Mouse (Mus musculus) 3T3-L1 (cell line): Measurements from ENCODE around the gene Parg.

Experiments used
- DNase-seq: peaks from one replicate; pipeline ENCODE4 v3.0.0-alpha.2; 2015; ENCODE audit warnings: low read depth, low spot score

Parg gene

GRCm38 (mm10) chr14:32179393-32180195 lies 22.2 kb upstream of the Parg start:
- DNase-seq: no peak

DNA sequence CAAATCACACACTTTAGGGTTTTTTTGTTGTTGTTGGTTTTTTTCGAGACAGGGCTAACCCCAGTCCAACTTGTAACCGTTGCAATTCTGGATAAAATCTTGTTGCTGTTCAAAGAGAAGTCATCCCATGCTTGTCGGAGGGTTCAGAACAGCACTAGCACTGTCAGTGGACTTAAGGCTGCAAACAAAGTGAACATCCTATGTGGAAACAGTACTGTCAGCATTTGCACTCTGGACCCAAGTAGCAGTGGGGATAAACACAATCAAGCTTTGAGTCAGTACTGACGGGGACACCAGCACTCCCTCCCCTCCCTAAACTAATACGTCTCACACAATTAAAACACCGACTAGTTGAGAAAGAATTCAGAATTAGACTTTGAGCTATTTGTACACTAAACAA lies 20.9 kb upstream of the Parg start:
- no peak for DNase-seq

- no peak for DNase-seq
These were observed 17.9 kb upstream of the Parg start for GRCm38 (mm10) chr14:32183846-32184245.

- DNase-seq: no peak
These were observed 10.9 kb upstream of the Parg start for GRCm38 (mm10) chr14:32190627-32191391.

GRCm38 (mm10) chr14:32191926-32192325 lies 9.8 kb upstream of the Parg start:
- DNase-seq: no peak

DNA sequence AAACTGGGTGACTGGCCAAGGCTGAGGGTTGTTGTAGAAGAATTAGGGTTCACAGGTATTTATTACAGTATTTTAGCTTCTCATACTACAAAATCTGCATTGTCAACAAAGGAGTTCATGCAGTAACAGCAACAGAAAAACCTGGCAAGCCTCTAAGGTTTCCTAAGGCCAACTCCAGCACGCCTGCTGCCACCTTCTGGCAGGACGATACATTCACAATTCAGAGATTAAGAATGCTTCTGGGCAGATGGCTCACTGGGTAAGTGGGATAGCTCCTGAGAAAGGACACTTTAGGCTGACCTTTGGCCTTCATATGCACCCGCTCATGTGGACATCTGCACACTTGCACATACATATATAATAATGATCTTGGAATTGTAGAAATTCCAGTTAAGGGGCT lies 9.3 kb upstream of the Parg start:
- DNase-seq: peak; percentile 79

DNA sequence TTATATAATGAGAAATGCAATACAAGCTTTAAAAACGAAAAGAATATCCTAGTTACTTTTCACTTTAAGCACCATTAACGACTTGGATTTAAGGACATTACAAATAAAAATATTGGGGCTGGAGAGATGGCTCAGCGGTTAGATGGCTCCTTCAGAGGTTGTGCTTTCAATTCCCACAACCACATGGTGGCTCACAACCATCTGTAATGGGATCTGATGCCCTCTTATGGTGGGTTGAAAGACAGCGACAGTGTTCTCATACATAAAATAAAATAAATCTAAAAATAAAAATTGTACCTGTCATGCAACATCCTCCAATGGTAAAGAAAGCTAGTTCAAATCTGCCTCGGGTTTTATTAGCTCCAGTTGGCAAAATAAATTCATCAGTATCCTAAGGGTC lies 8.2 kb upstream of the Parg start:
- peak; percentile 62 for DNase-seq

GRCm38 (mm10) chr14:32201354-32201753 lies 395 bp upstream of the Parg start:
- DNase-seq: peak; percentile 54

DNA sequence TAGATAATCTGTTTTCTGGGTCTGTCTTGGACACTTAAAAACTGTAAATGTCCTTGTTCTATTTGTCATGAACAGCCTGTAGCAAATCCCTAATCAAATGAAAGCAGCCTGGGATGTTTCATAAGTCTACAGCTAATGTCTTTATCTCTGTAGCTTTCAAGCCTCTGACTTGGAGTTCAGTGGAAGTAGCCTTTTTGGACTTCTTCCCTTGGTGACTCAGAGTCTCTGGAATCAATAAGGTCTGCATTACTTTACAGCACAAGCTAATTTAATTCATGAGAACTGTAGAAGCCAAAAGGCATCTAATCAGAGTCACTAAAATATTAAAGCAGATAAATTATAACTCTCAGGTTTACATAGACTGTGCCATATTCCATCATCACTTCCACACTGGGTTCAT lies 24.9 kb downstream of the Parg start:
- DNase-seq: peak; percentile 35

DNA sequence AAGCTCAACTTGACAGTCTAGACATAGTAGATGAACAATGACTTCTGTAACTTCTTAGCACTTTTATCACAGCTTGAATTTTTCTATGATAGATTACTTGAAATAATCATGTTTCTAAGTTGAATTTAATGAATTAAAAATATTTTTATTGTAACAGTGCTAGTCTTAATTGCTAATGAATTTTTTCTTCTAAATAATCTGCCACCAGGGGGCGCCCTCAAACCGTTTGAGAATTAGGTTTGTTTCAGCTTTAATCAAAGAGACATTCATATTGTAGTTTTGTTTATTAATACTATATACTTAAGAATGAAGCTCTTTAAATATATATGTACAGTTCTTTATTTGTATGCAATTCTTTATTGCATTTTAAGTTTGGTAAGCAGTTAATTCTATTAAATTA lies 27.2 kb downstream of the Parg start:
- DNase-seq: peak; percentile 71

DNA sequence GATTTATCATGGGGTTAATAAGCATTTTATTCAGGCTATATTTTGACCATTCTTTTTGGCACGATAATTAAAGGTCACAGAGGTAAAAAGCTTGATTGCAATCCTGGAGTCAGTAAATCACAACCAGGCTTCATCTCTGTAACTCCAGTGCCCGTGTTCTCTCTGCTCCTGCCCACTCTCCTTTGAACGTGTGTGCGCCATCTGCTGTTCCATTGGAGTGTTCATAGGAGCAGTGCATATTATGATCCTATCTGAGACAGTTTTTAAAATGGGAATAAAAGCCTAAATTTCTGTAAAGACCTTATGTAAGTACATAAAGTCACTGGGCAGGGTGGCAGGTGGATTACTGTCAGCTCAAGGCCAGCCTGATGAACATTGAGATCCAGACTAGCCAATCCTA lies 40.7 kb downstream of the Parg start:
- DNase-seq: peak; percentile 20

DNA sequence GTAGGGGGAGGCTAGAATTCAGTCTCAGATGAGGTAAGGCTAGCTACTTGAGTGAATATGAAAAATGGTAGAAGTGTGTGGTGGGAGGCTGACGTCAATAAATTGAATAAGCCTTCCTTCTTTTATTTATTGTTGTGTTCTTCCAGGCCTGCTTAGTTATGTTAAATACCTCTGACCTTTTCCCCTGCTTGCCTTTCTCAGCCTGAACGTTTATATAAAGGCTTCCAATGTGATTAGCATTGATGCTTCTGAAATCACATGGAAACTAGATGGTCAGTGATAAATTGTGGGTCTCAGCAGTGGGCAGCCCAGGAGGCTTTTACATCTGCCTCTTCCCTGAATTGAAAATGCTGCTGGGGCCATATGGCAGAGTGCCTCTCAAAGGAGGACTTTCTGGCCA lies 44.3 kb downstream of the Parg start:
- DNase-seq: no peak

DNA sequence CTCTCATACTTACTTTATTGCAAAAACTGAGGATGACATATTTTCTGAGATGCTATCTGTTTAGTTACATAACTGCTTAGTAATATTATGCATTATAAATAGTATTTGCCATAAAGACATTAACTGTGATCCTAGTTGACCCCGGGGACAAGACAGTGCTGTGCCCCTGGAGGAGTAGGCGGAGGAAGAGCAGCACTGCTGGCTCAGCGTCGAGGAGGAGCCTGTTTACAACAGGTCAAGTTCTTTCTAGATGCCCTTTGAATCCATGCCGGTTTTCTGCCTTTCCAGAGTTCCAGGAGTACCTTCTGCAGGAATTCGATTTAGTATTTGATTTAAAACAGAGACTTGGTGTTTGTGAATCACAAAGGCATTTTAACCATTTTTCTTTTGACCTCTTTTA lies 47.9 kb downstream of the Parg start:
- no peak for DNase-seq

DNA sequence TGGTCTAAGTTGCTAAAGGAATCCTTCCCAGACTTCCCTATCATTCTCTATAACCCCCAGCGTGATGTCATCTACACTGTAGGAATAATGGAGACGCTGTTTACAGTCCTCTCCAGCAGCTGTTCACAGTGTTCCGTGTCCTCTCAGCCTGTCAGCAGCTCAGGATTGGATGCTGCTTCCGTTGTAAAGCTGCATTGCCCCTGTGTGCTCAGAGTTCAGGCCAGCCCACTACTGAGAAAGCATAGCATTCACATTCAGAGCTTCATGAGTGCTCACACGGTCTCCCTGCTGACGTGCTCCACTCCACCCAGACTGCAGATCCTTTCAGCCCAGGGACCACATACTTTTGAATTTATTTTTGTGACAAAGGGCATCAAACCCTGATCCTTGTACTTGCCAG lies 59.1 kb downstream of the Parg start:
- DNase-seq: no peak

DNA sequence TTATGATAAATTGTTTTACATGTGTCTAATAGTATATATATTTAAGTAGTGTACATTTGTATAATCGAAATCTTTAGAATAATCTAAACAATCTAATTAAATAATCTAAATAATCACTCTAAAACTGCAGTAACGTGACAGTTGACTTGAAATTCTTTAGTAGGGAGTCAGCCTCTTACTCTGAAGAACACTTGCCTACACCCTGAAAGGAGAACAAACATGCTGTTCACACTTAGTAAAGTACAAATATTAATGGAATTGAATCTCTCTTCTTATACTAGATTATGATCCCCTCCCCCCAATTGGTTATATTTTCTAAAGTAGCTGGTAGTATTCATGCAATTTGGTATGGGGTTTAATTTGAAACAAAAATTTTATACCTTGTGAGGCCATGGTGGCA lies 60.0 kb downstream of the Parg start:
- DNase-seq: no peak

GRCm38 (mm10) chr14:32268999-32269398 lies 67.2 kb downstream of the Parg start:
- no peak for DNase-seq

DNA sequence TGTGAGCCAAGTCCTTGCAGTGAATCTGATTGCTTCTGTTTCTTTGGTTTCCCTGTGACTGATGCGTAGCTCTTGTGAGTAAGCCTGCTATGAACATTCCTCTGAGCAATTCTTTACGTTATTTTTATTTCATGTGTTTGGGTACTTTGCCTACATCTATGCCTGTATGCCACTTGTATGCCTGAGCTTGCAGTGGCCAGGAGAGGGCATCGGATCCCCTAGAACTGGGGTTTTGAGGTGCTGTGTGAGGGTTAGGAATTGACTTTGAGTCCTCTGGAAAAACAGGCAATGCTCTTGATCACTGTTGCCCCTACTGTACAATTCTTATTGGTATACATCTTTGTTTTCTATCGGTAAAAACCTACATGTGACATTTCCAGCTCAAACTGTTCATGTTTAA lies 67.8 kb downstream of the Parg start:
- no peak for DNase-seq

DNA sequence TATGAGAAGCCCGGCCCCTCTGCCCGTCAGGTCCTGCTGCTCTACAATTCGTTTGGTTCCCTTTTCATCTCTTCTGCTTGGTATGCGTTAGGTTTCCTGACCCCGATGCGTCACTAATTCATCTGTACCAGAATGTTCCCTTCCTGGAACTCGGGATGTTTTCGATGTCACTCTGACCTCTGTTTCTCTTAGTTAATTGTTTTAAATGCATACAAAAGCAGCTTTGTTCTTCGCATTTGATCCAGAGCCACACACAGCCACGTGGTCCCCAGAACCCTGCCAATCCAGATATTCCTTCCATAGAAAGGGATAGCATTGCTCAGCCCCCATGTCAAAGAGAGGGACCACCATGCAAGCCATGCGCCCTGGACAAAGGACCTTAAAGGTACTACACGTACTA lies 99.9 kb downstream of the Parg start:
- DNase-seq: no peak

DNA sequence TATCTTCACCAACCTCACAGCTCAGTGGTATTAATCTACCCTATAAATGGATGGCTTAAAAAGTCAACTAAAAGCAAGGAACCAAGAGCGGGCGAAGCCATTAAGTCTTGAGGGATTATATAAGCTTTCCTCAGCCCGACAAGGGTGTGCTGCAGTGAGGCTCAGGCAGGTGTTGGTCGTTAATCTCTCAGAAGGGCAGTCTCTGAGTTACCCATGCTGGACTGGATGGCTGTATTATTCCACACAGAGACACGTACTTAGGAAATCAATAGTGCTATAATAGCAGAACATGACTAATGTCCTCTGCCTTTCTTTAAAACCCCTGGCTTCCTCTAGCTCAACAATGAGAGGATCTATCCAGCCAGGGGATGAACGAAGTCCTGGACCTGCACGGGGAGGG lies 100.7 kb downstream of the Parg start:
- DNase-seq: no peak

- peak; percentile 76 for DNase-seq
These were observed 103.2 kb downstream of the Parg start for GRCm38 (mm10) chr14:32304921-32305320.

DNA sequence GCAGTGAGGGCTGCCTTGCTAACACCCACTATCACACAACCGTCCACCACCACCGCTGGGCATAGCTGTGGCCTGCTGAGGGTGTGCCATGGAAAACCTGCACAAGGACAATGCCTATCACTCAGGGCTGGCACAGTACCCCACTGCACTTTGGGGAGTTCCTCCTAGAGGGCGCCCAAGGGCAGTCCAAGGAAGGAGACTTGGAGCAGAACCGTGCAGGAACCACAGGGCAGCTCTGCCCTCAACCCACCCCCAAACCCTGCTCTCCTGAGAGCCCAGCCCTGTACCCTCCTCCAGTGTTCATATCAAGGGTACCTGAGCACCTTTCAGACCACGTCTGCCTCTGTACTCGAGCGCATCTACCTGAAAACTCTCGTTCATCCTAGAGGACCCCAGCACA lies 108.1 kb downstream of the Parg start:
- DNase-seq: peak; percentile 51

DNA sequence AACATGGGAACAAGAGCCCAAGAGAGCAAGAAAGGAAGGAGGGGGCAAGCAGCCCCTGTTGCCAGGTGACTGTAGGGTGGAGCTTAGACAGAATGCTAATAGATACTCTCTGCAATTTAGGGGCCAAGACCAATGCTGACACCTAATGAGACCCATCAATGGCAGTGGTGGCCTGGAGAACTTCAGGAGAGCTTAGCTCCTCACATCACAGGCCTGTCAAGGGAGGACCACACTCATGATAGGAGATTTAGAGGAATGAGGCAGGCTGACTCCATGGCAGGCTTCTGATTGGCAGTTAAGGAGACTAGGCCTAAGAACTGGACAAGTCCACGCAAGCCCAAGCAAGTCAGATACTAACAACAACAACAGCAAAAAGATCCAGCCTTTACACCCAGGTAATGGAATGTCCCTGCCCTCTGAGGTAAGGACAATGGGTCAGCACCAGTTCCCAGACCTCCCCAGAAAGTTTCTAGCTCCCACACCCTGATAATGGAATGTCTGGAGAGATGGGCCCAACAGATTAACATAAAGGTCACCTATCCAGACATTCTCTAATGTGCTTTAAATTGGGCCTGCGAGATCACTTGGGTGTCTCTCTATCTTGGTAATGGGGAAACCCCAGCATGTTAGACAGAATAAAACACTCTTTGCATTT lies 109.8 kb downstream of the Parg start:
- DNase-seq: no peak

DNA sequence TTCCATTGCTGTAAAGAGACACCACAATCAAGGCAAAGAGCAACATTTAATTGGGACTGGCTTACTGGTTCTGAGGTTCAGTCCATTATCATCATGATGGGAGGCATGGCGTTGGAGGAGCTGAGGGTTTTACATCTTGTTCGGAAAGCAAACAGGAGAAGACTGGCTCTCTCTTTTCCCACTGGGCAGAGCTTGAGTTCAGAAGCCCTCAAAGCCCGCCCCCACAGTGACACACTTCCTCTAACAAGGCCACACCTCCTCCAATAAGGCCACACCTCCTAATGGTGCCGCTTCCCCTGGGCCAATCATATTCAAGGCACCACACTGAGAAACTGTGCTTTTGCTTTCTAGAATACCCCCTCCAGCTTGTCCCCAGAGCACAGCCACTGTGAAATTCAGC lies 116.1 kb downstream of the Parg start:
- DNase-seq: peak; percentile 39
